Comparison of ENCODE assay signal across 26 mouse cellular contexts in genomic region chr12:55041011-55041410, GRCm38 (mm10). TPM values are rescaled to one million over a fixed set of nuclear protein-coding genes. Genes with fewer than 3 reads are reported as not detected.
"Had no signal": no experiment of that assay in that cellular context is flagged by ENCODE, and none has a peak within 500 bp of the region (broad histone marks: within the 10 kb centered on the region; RNA-seq: fewer than 3 reads in every experiment).

No protein-coding gene starts in this region.

- H3K9ac ChIP-seq: liver, embryonic 13.5 days had no signal

- H3K9me3 ChIP-seq: liver, embryonic 13.5 days had no signal

- H3K27ac ChIP-seq: left cerebral cortex, adult 2 months; liver, embryonic 13.5 days; stomach, postnatal 0 days had no signal

- H3K4me3 ChIP-seq: left cerebral cortex, adult 2 months; liver, embryonic 13.5 days had no signal

- H3K4me1 ChIP-seq: liver, embryonic 13.5 days had no signal

- H3K4me2 ChIP-seq: liver, embryonic 13.5 days; midbrain, embryonic 11.5 days had no signal

- DNase-seq: kidney, adult 2 months; kidney, postnatal 10 days; layer of hippocampus, postnatal 36 days; liver, embryonic 13.5 days; lung, adult 2 months; lung, postnatal 14 days; lung, postnatal 4 days; midbrain, embryonic 14.5 days; right cerebral cortex, postnatal 14 days; right cerebral cortex, postnatal 4 days; thymus, adult 2 months; thymus, postnatal 14 days; thymus, postnatal 4 days had no signal

- H3K27me3 ChIP-seq: liver, embryonic 13.5 days had no signal

RNA-seq across cellular contexts. Expression of gene Gm20403, which starts 54.7 kb away (rescaled TPM):
- polyA plus RNA-seq: kidney, adult 2 months; large intestine, adult 2 months; limb, embryonic 11.5 days; limb, embryonic 14.5 days; liver, adult 2 months; liver, embryonic 13.5 days; liver, embryonic 16.5 days; lung, adult 2 months; lung, embryonic 16.5 days; midbrain, embryonic 11.5 days; midbrain, embryonic 14.5 days; midbrain, postnatal 0 days; neural tube, embryonic 11.5 days; neural tube, embryonic 14.5 days; stomach, embryonic 14.5 days; thymus, adult 2 months had no signal
